Mouse (Mus musculus) neural tube, embryonic 13.5 days (tissue): ENCODE results near the gene Pdik1l. TPM values are rescaled to one million over a fixed set of nuclear protein-coding genes. Genes with fewer than 3 reads are reported as not detected.

Experiments
- ATAC-seq: fragments of 200-750 bp; cut with Nextera tagmentation; 2 replicates; pipeline ENCODE4 v1.8.0; 2017; ENCODE audit warnings: low read depth, mild to moderate bottlenecking, moderate TSS enrichment, moderate library complexity
- H3K27ac ChIP-seq: fragments of 300-500 bp; sonication (generic); replicated peaks from 2 replicates; pipeline ENCODE4 v1.5.1; 2015; ENCODE audit warnings: moderate library complexity, mild to moderate bottlenecking, inconsistent platforms
- H3K27me3 ChIP-seq: fragments of 300-500 bp; sonication (generic); 2 replicates; pipeline ENCODE4 v1.6.1; 2015; ENCODE audit warnings: mild to moderate bottlenecking, inconsistent platforms
- H3K36me3 ChIP-seq: fragments of 300-500 bp; sonication (generic); 2 replicates; pipeline ENCODE4 v1.6.1; 2015; ENCODE audit warnings: mild to moderate bottlenecking, inconsistent platforms
- H3K4me1 ChIP-seq: fragments of 300-500 bp; sonication (generic); replicated peaks from 2 replicates; pipeline ENCODE4 v1.6.1; 2015; ENCODE audit warnings: inconsistent platforms
- H3K4me2 ChIP-seq: fragments of 300-500 bp; sonication (generic); 2 replicates; pipeline ENCODE4 v1.6.1; 2015; ENCODE audit warnings: inconsistent platforms, mild to moderate bottlenecking, moderate library complexity
- H3K4me3 ChIP-seq: fragments of 300-500 bp; sonication (generic); 2 replicates; pipeline ENCODE4 v1.5.1; 2015; ENCODE audit warnings: mild to moderate bottlenecking, inconsistent platforms
- H3K9ac ChIP-seq: fragments of 300-500 bp; sonication (generic); 2 replicates; pipeline ENCODE4 v1.6.1; 2015; ENCODE audit warnings: moderate library complexity, mild to moderate bottlenecking, inconsistent platforms
- H3K9me3 ChIP-seq: fragments of 300-500 bp; sonication (generic); 2 replicates; pipeline ENCODE4 v1.6.1; 2016; ENCODE audit warnings: inconsistent platforms
- WGBS: fragments of 180-500 bp; shearing (Covaris S2); methylation state at CpG from one replicate; pipeline ENCODE4 v1.1.7; 2015; 5-methylcytosine and 5-hydroxymethylcytosine counted together
- polyA plus RNA-seq: library from polyadenylated mRNA; unstranded; fragments of >200 nt; fragmentation: Nextera tagmentation; extraction: Ambion mirVana; gene quantifications from 2 replicates; pipeline ENCODE4 v1.2.1, GENCODE M21; 2015

The Pdik1l gene
- polyA plus RNA-seq, 1 experiment from 2014 or later: 31.6 TPM

DNA sequence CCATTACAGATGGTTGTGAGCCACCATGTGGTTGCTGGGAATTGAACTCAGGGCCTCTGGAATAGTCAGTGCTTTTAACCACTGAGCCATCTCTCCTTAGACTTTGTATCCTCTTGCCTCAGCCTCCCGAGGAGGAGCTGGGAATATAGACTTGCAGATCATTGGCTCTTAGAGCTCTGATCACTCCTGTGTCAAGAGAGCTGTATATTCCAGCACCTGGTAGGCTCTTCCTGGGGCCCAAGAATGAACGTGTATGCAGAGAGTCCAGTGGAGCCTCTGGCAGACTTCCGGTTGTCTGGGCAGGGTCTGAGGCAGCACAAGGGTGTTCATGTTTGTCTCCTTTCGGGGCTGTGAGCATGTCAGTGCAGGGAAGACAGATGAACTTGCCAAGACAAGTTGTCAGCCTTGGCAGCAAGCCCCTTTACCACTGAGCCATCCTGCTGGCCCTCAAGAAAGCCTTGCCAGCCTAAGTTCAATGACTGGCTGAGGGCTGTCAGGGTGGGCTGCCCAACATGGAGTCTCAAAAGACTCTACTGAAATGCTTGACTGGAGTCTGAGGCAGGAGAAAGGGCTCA lies 26.5 kb upstream of the Pdik1l start:
- H3K27ac ChIP-seq: no peak overlapping the region
- ATAC-seq: no peak
- peaks cover 13% of the 10 kb centered on the region for H3K4me1 ChIP-seq
- H3K36me3 ChIP-seq: no peaks in the 10 kb centered on the region
- no peak overlapping the region for H3K4me2 ChIP-seq
- peaks cover 4% of the 10 kb centered on the region; the same call in 1 of the 2 replicates for H3K9me3 ChIP-seq
- WGBS: 78% methylated on average over 4 of the region's 4 CpGs
- H3K27me3 ChIP-seq: no peaks in the 10 kb centered on the region
- no peak overlapping the region for H3K9ac ChIP-seq
- no peak overlapping the region for H3K4me3 ChIP-seq

DNA sequence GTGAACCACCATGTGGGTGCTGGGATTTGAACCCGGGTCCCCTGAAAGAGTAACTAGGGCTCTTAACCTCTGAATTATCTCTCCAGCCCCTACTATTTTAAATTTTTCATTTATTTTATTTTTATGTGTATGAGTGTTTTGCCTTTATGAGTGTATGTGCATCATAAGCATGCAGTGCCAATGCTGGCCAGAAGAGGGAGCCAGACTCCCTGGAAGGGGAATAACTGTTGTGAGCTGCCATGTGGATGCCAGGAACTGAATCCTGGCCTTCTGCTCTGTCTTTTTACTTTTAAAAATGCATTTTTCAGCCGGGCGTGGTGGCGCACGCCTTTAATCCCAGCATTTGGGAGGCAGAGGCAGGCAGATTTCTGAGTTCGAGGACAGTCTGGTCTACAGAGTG lies 25.2 kb upstream of the Pdik1l start:
- WGBS: 94% methylated on average over 6 of the region's 6 CpGs
- H3K4me3 ChIP-seq: no peak overlapping the region
- peaks cover 16% of the 10 kb centered on the region for H3K4me1 ChIP-seq
- H3K27me3 ChIP-seq: no peaks in the 10 kb centered on the region
- H3K36me3 ChIP-seq: no peaks in the 10 kb centered on the region
- ATAC-seq: no peak
- H3K4me2 ChIP-seq: no peak overlapping the region
- no peak overlapping the region for H3K9ac ChIP-seq
- peaks cover 4% of the 10 kb centered on the region; the same call in 1 of the 2 replicates for H3K9me3 ChIP-seq
- no peak overlapping the region for H3K27ac ChIP-seq

DNA sequence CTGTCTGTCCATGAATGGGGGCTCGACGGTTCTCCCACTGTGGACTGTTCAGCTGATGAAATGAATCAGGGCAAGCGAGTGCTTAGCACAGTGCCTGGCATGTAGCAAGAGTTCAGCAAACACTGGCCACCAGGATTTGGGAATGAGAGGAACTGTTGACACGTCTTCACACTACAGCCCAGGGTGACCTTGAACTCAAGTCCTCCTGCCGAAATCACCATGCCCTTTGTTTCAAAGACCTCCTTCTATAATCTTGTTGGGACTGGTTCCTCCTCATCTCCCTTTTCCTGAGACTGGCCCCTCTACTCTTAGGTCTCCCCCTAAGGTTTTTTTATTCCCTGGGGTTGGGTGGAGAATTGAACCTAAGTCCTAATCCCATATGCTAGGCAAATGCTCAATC lies 24.6 kb upstream of the Pdik1l start:
- 89% methylated on average over 5 of the region's 5 CpGs for WGBS

GRCm38 (mm10) chr4:134311784-134312183 lies 24.1 kb upstream of the Pdik1l start:
- Histone ChIP-seq H3K9ac (no peak overlapping the region), H3K4me2 (no peak overlapping the region), H3K27ac (no peak overlapping the region), H3K4me3 (no peak overlapping the region), H3K27me3 (no peaks in the 10 kb centered on the region), H3K9me3 (peaks cover 4% of the 10 kb centered on the region; the same call in 1 of the 2 replicates), H3K36me3 (no peaks in the 10 kb centered on the region), H3K4me1 (peaks cover 25% of the 10 kb centered on the region)
- no peak for ATAC-seq
- WGBS: 82% methylated on average over 9 of the region's 9 CpGs

More for the DNA sequence above, 24.6 kb upstream of the Pdik1l start:
- H3K27ac ChIP-seq: no peak overlapping the region
- H3K4me1 ChIP-seq: peaks cover 21% of the 10 kb centered on the region
- no peak for ATAC-seq
- H3K36me3 ChIP-seq: no peaks in the 10 kb centered on the region
- H3K9ac ChIP-seq: no peak overlapping the region
- H3K9me3 ChIP-seq: peaks cover 4% of the 10 kb centered on the region; the same call in 1 of the 2 replicates
- H3K4me3 ChIP-seq: no peak overlapping the region
- no peaks in the 10 kb centered on the region for H3K27me3 ChIP-seq
- H3K4me2 ChIP-seq: no peak overlapping the region

- Histone ChIP-seq H3K4me3 (no peak overlapping the region), H3K9me3 (peaks cover 4% of the 10 kb centered on the region; the same call in 1 of the 2 replicates), H3K36me3 (no peaks in the 10 kb centered on the region), H3K4me1 (peaks cover 25% of the 10 kb centered on the region), H3K9ac (no peak overlapping the region), H3K27me3 (no peaks in the 10 kb centered on the region), H3K4me2 (no peak overlapping the region), H3K27ac (no peak overlapping the region)
- WGBS: 93% methylated on average over 9 of the region's 9 CpGs
- ATAC-seq: no peak
These were observed 23.0 kb upstream of the Pdik1l start for GRCm38 (mm10) chr4:134310656-134311055.

DNA sequence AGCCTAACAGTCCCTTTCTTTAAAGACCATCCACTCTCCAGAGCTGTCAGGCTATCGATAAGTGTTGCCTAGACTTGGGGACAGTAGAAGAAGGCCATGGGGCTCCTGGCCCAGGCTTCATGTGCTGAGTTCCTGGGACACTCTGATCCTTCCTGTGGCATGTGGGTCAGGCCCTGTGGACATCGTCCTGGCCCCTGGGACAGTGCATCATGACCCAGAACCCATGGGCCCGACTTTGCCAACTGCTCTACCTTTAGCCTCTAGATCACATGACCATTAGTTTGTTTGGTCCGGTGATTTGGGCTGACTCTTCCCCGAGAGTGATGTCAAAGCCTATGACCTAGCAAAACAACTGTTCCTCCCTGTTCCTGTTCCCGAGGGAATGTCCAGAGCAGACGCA lies 22.4 kb upstream of the Pdik1l start:
- 89% methylated on average over 7 of the region's 7 CpGs for WGBS
- no peaks in the 10 kb centered on the region for H3K27me3 ChIP-seq
- peaks cover 19% of the 10 kb centered on the region for H3K4me1 ChIP-seq
- H3K9ac ChIP-seq: no peak overlapping the region
- H3K27ac ChIP-seq: no peak overlapping the region
- H3K4me3 ChIP-seq: no peak overlapping the region
- H3K4me2 ChIP-seq: no peak overlapping the region
- peaks cover 4% of the 10 kb centered on the region; the same call in 1 of the 2 replicates for H3K9me3 ChIP-seq
- ATAC-seq: no peak
- no peaks in the 10 kb centered on the region for H3K36me3 ChIP-seq

DNA sequence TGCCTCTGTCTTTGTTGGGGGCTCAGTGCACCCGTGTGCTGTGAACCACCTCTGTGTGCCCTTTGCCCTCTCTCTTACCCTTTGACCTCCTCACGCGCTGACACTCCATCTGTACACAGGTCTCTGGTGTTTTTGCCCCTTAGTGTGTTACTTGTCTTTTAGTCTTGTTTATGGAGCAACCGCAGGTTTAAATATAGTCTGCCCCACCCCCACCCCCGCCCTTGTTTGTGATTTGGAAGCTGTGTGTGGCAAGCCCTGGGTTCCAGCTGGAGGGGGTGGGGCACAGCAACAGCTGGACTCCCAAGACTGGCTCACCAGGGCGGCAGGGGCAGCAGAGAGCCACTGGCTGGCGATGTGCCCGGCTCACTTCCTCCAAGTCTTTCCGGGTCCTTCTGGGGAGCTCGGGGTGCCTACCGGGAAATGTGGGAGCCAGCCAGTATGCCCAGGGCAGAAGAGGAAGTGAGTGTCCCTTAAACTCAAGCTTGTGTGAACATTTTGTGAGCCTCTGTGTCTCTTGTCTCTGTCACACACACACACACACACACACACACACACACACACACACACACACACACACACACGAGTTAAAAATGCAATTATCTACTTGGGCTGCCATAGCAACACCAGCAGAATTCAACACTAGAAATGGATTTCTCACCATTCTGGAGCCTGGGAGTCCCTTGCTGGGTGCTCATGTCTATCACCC lies 19.8 kb upstream of the Pdik1l start:
- H3K9me3 ChIP-seq: no peaks in the 10 kb centered on the region
- no peak overlapping the region for H3K9ac ChIP-seq
- peaks cover 11% of the 10 kb centered on the region for H3K4me1 ChIP-seq
- peak; percentile 36; the same call in 1 of the 2 replicates for ATAC-seq
- WGBS: 17% methylated on average over 12 of the region's 12 CpGs
- no peaks in the 10 kb centered on the region for H3K36me3 ChIP-seq
- no peak overlapping the region for H3K27ac ChIP-seq
- no peak overlapping the region for H3K4me3 ChIP-seq
- H3K4me2 ChIP-seq: no peak overlapping the region; the same call in 1 of the 2 replicates
- no peaks in the 10 kb centered on the region for H3K27me3 ChIP-seq

GRCm38 (mm10) chr4:134306963-134307362 lies 19.3 kb upstream of the Pdik1l start:
- H3K27me3 ChIP-seq: no peaks in the 10 kb centered on the region
- 79% methylated on average over 2 of the region's 2 CpGs for WGBS
- peaks cover 11% of the 10 kb centered on the region for H3K4me1 ChIP-seq
- H3K9me3 ChIP-seq: no peaks in the 10 kb centered on the region
- H3K27ac ChIP-seq: no peak overlapping the region
- no peak for ATAC-seq
- H3K4me2 ChIP-seq: no peak overlapping the region
- H3K36me3 ChIP-seq: no peaks in the 10 kb centered on the region
- no peak overlapping the region for H3K9ac ChIP-seq
- H3K4me3 ChIP-seq: no peak overlapping the region

DNA sequence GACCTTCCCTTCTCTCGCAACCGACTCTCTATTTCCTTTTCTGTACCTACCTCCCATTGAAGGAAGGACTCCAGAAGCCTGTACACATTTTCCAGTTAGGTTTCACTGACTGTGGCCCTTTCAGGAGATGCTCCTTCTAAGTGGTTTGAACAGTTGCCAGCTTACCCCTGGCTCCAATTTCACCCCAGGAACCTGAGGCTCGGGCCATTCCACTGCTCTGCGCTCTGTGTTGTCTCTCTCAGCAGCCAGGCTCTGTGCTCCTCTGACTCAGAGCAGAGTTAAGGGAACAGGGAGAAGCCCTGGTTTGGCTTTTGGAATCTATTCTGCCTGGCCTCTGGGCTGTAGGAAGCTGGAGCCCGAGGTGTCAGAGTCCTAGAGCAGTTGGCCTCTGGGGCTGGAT lies 14.4 kb upstream of the Pdik1l start:
- H3K4me1 ChIP-seq: peaks cover under 1% of the 10 kb centered on the region; the same call in 1 of the 2 replicates
- no peak overlapping the region for H3K4me2 ChIP-seq
- H3K36me3 ChIP-seq: no peaks in the 10 kb centered on the region
- no peak overlapping the region for H3K9ac ChIP-seq
- 88% methylated on average over 5 of the region's 5 CpGs for WGBS
- H3K9me3 ChIP-seq: no peaks in the 10 kb centered on the region
- no peak for ATAC-seq
- no peak overlapping the region for H3K27ac ChIP-seq
- no peak overlapping the region for H3K4me3 ChIP-seq
- no peaks in the 10 kb centered on the region for H3K27me3 ChIP-seq

GRCm38 (mm10) chr4:134300316-134300715 lies 12.6 kb upstream of the Pdik1l start:
- Histone ChIP-seq H3K36me3 (no peaks in the 10 kb centered on the region), H3K27ac (no peak overlapping the region), H3K4me2 (no peak overlapping the region), H3K9me3 (no peaks in the 10 kb centered on the region), H3K4me3 (no peak overlapping the region), H3K4me1 (no peaks in the 10 kb centered on the region), H3K27me3 (no peaks in the 10 kb centered on the region), H3K9ac (no peak overlapping the region)
- no peak for ATAC-seq
- WGBS: 84% methylated on average over 9 of the region's 9 CpGs

GRCm38 (mm10) chr4:134299498-134299810 lies 11.8 kb upstream of the Pdik1l start:
- Histone ChIP-seq H3K4me2 (no peak overlapping the region), H3K27me3 (no peaks in the 10 kb centered on the region), H3K9me3 (no peaks in the 10 kb centered on the region), H3K4me3 (no peak overlapping the region), H3K9ac (no peak overlapping the region), H3K36me3 (no peaks in the 10 kb centered on the region), H3K4me1 (no peaks in the 10 kb centered on the region), H3K27ac (no peak overlapping the region)
- no peak for ATAC-seq
- WGBS: 69% methylated on average over 4 of the region's 4 CpGs

- H3K4me1 ChIP-seq: no peaks in the 10 kb centered on the region
- no peak overlapping the region for H3K9ac ChIP-seq
- no peak for ATAC-seq
- peaks cover 4% of the 10 kb centered on the region; the same call in 1 of the 2 replicates for H3K27me3 ChIP-seq
- 75% methylated on average over 19 of the region's 19 CpGs for WGBS
- H3K36me3 ChIP-seq: no peaks in the 10 kb centered on the region
- H3K27ac ChIP-seq: no peak overlapping the region
- H3K4me3 ChIP-seq: no peak overlapping the region
- no peak overlapping the region for H3K4me2 ChIP-seq
- no peaks in the 10 kb centered on the region for H3K9me3 ChIP-seq
These were observed 11.2 kb upstream of the Pdik1l start for GRCm38 (mm10) chr4:134298626-134299497.
